Mouse (Mus musculus) adrenal gland, postnatal 4 days (tissue): ENCODE results near the gene Zfp128. TPM values are rescaled to one million over a fixed set of nuclear protein-coding genes. Genes with fewer than 3 reads are reported as not detected.
"Not testable (repeated sequence)": the region's sequence is repeated elsewhere in the genome, so short reads cannot be mapped to it uniquely, and the experiment has no call there.

Experiments
- DNase-seq, 2 experiments: peaks; one replicate each; pipeline ENCODE4 v3.0.0; 2021 to 2022; ENCODE audit warnings: low spot score in 2 of 2, mixed read lengths in 2 of 2
- long read RNA-seq, 2 experiments: library from polyadenylated mRNA; stranded (forward); transcript quantifications; one replicate each; pipeline ENCODE4 v2.0.0; 2021
- total RNA-seq, 2 experiments: library from RNA; stranded (reverse); gene quantifications; 2 replicates each; pipeline ENCODE4 v1.2.3; 2021

Zfp128 gene
- total RNA-seq: 1 to 10 TPM; 5.3 to 5.7 TPM
- long read RNA-seq, experiment 1, partial matches to known transcripts: 0 of 4 reads
- long read RNA-seq, experiment 1, other reads (novel, unspliced or antisense): 1 of 4 reads
- long read RNA-seq, experiment 2: 0 reads

- DNase-seq: peak; percentile 69 to 86
These were observed at the start of gene Zfp128 for GRCm38 (mm10) chr7:12880911-12881660. Zfp128 (plus strand) TSS chr7:12881177.

- peak; percentile 68 to 78 for DNase-seq
These were observed 46.5 kb upstream of the Zfp128 start, which contains the start of gene Zfp110 for GRCm38 (mm10) chr7:12834162-12835120. Zfp110 (plus strand) TSS chr7:12834761.

GRCm38 (mm10) chr7:12835193-12835671, 45.7 kb upstream of the Zfp128 start:
- no peak for DNase-seq

DNA sequence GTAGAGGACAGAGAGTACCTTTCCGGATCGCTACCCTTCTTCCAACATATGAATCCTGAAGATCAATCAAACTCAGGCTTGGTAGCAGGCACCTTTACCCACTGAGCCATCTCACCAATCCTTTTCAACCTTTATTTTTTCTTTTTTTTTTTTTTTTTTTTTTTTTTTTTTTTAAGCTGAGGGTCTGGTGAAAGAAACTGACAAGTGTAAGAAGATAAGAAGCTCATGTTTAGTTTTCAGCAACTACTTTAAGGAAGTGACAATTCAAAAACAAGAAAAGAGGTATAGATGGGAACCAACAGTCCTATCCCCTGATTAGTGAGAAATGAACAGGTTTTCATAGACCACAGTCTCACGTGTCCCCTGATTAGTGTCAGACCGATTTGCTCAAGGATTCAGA, 45.2 kb upstream of the Zfp128 start:
- no peak for DNase-seq

DNA sequence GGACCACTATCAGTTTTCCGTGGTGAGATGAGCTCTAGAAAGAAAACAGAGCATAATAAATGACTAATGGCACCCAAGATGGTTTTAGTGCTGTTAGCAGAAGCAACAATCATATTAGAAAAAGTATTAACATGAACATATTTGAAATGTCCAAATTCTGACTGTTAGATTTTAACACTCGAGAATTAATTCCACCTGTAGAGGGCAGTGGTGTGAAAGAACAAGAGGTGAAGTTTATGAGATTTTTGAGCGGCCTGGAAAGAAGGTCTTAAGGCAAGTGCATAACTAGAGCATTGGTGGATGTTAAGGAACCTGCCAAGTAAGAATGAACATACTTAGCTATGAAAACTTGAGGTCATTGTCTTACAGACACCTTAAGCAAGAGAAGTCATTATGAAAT, 6.7 kb upstream of the Zfp128 start:
- DNase-seq: no peak

- DNase-seq: no peak
These were observed 941 bp upstream of the Zfp128 start for GRCm38 (mm10) chr7:12880036-12880435.

DNA sequence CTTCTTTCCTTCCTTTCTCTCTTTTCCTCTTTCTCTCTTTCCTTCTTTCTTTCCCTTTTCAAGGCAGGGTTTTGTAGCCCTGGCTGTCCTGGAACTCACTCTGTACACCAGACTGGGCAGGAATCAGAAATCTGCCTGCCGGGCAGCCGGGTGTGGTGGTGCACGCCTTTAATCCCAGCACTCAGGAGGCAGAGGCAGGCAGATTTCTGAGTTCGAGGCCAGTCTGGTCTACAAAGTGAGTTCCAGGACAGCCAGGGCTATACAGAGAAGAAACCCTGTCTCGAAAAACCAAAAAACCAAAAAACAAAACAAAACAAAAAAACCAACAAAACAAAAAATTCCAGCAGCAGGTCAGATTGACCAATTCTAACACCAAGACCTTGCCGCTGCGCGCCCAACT, 480 bp upstream of the Zfp128 start:
- not testable (repeated sequence) for DNase-seq

DNA sequence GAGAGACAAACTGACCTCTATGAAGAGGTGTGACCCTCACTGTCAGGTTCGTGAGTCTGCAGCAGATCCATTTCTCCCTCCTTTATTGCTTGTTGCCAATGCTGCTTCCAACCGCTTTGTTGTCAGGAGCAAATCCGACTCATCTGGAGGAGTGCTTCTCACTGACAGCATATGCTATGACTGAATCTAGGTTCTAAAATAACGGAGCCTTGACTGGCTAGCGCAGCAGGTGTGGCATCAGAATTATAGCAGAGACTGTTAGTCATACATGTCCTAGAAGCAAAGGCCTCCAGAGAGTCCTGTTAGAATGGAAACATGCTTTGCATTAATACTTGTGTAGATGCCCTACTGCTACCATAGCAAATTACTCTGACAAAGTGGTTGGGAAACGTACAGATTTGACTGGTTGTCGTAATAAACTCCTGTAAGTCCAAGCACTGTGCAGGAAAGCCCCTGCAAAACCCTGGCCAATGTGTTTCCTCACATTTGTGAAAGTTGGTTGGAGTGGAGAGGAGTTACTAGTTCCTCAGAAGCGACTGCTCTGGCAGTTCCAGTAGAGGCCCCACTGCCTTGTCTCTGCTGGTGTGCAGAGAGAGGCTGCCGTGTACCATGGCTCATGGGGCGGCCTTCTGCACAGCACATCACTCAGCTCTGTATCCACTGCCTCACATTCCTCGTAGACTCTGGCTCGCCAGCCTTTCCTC, 5.7 kb downstream of the Zfp128 start:
- DNase-seq: no peak

DNA sequence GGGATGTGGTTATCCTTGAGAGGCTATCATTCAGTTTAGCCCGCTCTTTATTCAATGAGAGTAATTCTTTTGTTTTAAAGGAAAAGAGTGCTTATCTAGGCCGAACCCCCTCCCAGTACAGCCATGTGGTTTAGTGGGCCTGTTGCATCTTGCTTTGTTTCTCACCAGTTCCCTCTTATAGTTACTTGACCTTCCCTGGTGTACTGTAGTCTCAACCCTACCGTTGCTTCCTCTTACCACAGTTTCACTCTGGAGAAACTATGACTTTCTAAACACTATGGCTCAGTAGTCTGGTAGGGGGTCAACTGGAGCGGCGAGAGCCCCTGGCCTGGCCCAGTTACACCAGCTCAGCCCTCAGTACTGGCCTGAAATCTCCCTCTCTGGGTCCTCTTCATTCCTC, 6.6 kb downstream of the Zfp128 start:
- DNase-seq: no peak

GRCm38 (mm10) chr7:12890928-12891327, 10.0 kb downstream of the Zfp128 start:
- DNase-seq: no peak

GRCm38 (mm10) chr7:12891334-12891733, 10.4 kb downstream of the Zfp128 start:
- DNase-seq: no peak

DNA sequence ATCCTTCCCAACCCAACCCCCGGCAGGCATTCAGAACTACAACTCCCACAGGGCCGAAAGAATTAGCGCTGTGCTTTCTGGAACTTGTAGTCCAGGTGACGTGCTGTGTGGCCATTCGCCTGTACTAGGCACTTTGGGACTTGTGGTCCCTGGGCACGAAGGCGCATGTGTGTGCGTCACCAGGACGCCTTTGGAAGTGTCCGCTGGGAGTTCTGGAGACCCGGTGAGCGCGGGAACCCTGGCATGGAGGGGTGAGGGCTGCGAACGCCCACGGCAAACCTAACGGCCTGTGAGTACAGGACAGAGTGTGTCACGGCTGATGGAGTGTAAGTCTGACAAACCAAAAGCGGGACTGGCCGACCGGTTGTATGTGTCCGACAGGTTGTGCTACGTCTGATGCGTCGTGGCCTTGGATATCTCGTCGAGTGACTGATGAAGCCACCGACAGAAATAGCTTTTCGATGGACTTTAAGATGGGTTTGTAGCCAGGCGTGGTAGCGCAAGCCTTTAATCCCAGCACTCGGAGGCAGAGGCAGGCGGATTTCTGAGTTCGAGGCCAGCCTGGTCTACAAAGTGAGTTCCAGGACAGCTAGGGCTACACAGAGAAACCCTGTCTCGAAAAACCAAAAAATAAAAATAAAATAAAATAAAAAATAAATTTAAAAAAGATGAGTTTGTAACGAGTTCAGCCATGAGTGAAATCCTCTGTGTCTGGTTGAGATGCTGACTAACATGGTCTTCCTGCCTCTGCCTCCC, 16.9 kb downstream of the Zfp128 start, which contains the start of gene Zscan22:
Gene Zscan22 (plus strand): TSS at position 161 of the 756 bp plus-strand sequence.
- peak; percentile 57 to 78 for DNase-seq

- no peak for DNase-seq
These were observed 20.5 kb downstream of the Zfp128 start for GRCm38 (mm10) chr7:12901517-12901916.

DNA sequence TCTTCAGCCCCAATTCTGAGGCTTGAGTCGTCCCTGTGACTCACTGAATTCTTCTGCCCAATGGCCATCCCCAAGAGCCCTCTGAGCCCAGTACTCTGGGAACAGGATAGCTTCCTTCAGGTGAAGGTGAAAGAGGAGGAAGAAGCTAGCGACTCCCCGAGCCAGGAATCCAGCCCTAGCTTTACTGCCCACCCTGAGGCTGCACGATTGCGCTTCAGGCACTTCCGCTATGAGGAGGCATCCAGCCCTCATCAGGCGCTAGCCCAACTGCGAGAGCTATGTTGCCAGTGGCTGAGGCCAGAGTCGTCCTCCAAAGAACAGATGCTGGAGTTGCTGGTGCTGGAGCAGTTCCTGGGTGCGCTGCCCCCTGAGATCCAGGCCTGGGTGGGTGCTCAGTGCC, 22.6 kb downstream of the Zfp128 start:
- no peak for DNase-seq

- no peak for DNase-seq
These were observed 24.2 kb downstream of the Zfp128 start for GRCm38 (mm10) chr7:12905146-12905545.

DNA sequence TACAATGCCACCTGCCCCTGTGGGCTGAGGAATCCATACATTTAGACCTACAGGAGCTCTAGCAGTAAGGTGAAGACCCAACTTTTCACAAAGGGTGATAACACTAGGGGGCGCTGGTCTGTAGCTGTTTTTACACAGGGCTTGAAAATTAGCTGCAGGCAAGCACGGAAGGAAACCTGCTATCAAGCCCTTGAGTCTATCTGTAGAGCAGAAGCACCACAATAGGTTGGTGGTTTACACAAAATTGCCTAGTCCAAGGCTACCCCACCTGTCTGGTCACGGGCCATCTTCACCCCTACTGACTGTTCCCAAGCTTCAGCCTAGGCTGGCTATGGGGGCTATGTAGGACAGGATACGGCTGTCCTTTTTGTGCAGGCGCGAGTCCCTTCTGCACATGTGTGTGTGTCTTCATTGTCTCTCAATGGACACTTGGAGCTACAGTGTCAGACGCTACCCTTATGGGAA, 28.6 kb downstream of the Zfp128 start:
- peak; percentile 53 to 67 for DNase-seq

DNA sequence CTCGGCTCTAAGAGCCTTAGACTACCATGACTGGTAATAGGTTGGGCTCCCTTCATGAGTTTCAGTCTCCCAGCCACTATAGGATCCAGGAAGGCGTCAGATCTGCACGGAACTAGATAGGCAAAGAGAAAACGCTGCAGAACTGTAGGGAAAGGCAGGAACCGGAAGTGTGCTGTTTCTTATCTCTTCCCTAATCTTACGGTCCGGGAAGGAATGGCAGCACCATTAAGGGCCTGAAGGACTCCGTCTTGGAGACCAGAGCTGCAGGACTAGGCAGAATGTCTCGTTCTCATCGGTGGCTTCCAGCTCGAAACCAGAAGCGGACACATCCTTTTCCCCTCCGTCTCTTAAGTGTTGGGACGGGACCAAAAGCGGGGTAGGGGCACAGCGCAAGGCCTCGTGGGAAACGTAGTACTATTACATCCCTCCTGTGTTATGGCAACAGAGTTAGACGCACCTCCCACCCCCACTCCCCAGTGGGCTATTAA, 29.2 kb downstream of the Zfp128 start:
- no peak for DNase-seq

DNA sequence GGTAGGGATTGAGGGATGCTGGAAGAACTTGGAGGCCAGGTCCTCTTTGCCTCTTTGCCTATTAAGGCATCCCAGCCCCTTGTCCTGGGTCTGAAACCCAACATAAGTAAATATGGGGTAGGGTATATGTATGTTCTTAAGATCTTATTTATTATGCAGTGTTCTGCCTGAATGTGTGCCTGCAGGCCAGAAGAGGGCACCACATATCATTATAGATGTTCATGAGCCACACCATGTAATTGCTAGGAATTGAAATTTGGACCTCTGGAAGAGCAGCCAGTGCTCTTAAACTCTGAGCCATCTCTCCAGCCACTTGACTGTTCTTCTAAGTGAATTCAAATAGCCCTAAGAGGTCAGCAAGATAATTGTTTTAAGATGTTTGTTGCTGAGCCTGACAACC, 32.6 kb downstream of the Zfp128 start:
- DNase-seq: no peak

GRCm38 (mm10) chr7:12920495-12920894, 39.5 kb downstream of the Zfp128 start:
- not testable (repeated sequence) for DNase-seq

DNA sequence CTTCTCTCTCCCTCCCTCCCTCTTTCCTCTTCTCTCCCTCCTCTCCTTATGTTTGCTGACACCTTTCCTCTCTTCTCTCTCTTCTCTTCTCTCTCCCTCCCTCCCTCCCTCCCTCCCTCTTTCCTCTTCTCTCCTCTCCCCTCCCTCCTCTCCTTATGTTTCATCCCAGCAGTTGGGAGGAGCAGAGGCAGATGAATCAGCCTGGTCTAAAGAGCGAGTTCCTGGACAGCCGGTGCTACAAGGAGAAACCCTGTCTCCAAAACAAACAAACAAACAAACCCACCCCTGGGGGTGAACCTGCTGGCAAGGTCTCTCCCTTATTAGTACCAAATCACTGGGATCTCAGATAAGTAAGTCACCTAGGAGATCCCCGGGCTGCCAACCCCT, 40.3 kb downstream of the Zfp128 start:
- DNase-seq: no peak
